Mouse (Mus musculus): ENCODE data around the gene Mosmo. TPM values are rescaled to one million over a fixed set of nuclear protein-coding genes. Genes with fewer than 3 reads are reported as not detected.

The Mosmo gene
- total RNA-seq, 2 experiments from 2014 or later = 50.0 to 57.7 TPM

- no peak for DNase-seq (ENCODE audit: low spot score in 2 of 2)
Observed at GRCm38 (mm10) chr7:120767369-120767768, 90.0 kb downstream of the Mosmo start.

GRCm38 (mm10) chr7:120771389-120771788 is 94.0 kb downstream of the Mosmo start:
- DNase-seq (ENCODE audit: low spot score in 2 of 2) = no peak

- DNase-seq (ENCODE audit: low spot score in 2 of 2) = no peak
Observed at GRCm38 (mm10) chr7:120778012-120778411, 100.6 kb downstream of the Mosmo start.

Other genes starting within 250 kb of the Mosmo start
- 100 to 1,000 TPM; 218 to 263 TPM for gene Uqcrc2, start 42.4 kb upstream of the Mosmo start, total RNA-seq (2021)
- gene Pdzd9, start 7.3 kb upstream of the Mosmo start, total RNA-seq (2021) = under 1 TPM in 1 of 2 experiments, not detected in 1; 0.27 TPM
- 10 to 100 TPM in 1 of 2 experiments, 1 to 10 TPM in 1; 9.2 to 10.2 TPM for gene Vwa3a, start 61.7 kb downstream of the Mosmo start, total RNA-seq (2021)
- under 1 TPM in 1 of 2 experiments, not detected in 1; 0.27 TPM for gene Gm5737, start 134.7 kb downstream of the Mosmo start, total RNA-seq (2021)
- 10 to 100 TPM; 38.9 to 41.7 TPM for gene Eef2k, start 165.2 kb downstream of the Mosmo start, total RNA-seq (2021)
- 10 to 100 TPM; 31.3 to 32.0 TPM for gene Polr3e, start 240.1 kb downstream of the Mosmo start, total RNA-seq (2021)

Measured in layer of hippocampus, postnatal 10 days (tissue).